Mouse (Mus musculus) liver, embryonic 13.5 days (tissue): ENCODE data around the gene Vps13a. TPM values are rescaled to one million over a fixed set of nuclear protein-coding genes. Genes with fewer than 3 reads are reported as not detected.

Experiments
- ATAC-seq: fragments of 200-750 bp; cut with Nextera tagmentation; 2 replicates; pipeline ENCODE4 v1.8.0; 2017; ENCODE audit warnings: low read depth, mild to moderate bottlenecking, moderate number of reproducible peaks, moderate library complexity
- DNase-seq: peaks from one replicate; pipeline ENCODE4 v3.0.0; 2022
- H3K27ac ChIP-seq: fragments of 300-500 bp; sonication (generic); 2 replicates; pipeline ENCODE4 v1.5.1; 2015; ENCODE audit warnings: moderate library complexity, mild to moderate bottlenecking, inconsistent platforms
- H3K27me3 ChIP-seq: fragments of 300-500 bp; sonication (generic); 2 replicates; pipeline ENCODE4 v1.6.1; 2015; ENCODE audit warnings: mild to moderate bottlenecking, inconsistent platforms
- H3K36me3 ChIP-seq: fragments of 300-500 bp; sonication (generic); 2 replicates; pipeline ENCODE4 v1.6.1; 2015; ENCODE audit warnings: mild to moderate bottlenecking, inconsistent platforms
- H3K4me1 ChIP-seq: fragments of 300-500 bp; sonication (generic); replicated peaks from 2 replicates; pipeline ENCODE4 v1.6.1; 2015; ENCODE audit warnings: inconsistent platforms
- H3K4me2 ChIP-seq: fragments of 300-500 bp; sonication (generic); 2 replicates; pipeline ENCODE4 v1.6.1; 2015; ENCODE audit warnings: inconsistent platforms, mild to moderate bottlenecking, moderate library complexity
- H3K4me3 ChIP-seq: fragments of 300-500 bp; sonication (generic); replicated peaks from 2 replicates; pipeline ENCODE4 v1.5.1; 2015; ENCODE audit warnings: mild to moderate bottlenecking, inconsistent platforms
- H3K9ac ChIP-seq: fragments of 300-500 bp; sonication (generic); 2 replicates; pipeline ENCODE4 v1.6.1; 2015; ENCODE audit warnings: mild to moderate bottlenecking, inconsistent platforms
- H3K9me3 ChIP-seq: fragments of 300-500 bp; sonication (generic); replicated peaks from 2 replicates; pipeline ENCODE4 v1.6.1; 2016; ENCODE audit warnings: inconsistent platforms
- WGBS: fragments of 180-500 bp; shearing (Covaris S2); methylation state at CpG from one replicate; pipeline ENCODE4 v1.1.7; 2015; ENCODE audit not compliant: insufficient replicate concordance; 5-methylcytosine and 5-hydroxymethylcytosine counted together
- polyA plus RNA-seq: library from polyadenylated mRNA; unstranded; fragments of >200 nt; fragmentation: Nextera tagmentation; extraction: Ambion mirVana; gene quantifications from 2 replicates; pipeline ENCODE4 v1.2.1, GENCODE M21; 2015

Vps13a gene
- polyA plus RNA-seq, 1 experiment from 2014 or later, result 7.6 TPM

- no peaks in the 10 kb centered on the region for H3K9me3 ChIP-seq
- DNase-seq (no peak), ATAC-seq (no peak)
- no peak overlapping the region for H3K4me3 ChIP-seq
- WGBS, result 70% methylated on average over 4 of the region's 4 CpGs
- H3K27ac ChIP-seq, result no peak overlapping the region
- no peak overlapping the region for H3K9ac ChIP-seq
- H3K4me2 ChIP-seq, result no peak overlapping the region
- no peaks in the 10 kb centered on the region for H3K27me3 ChIP-seq
- peaks cover 22% of the 10 kb centered on the region for H3K4me1 ChIP-seq
- peaks cover 5% of the 10 kb centered on the region; the same call in 1 of the 2 replicates for H3K36me3 ChIP-seq
These were observed 157.6 kb downstream of the Vps13a start for GRCm38 (mm10) chr19:16623154-16623553.

- no peak for ATAC-seq
- no peaks in the 10 kb centered on the region for H3K9me3 ChIP-seq
- WGBS, result 83% methylated on average over 6 of the region's 6 CpGs
- no peaks in the 10 kb centered on the region for H3K27me3 ChIP-seq
- no peaks in the 10 kb centered on the region for H3K4me1 ChIP-seq
- no peak overlapping the region for H3K4me2 ChIP-seq
- H3K9ac ChIP-seq, result no peak overlapping the region
- no peak overlapping the region for H3K27ac ChIP-seq
- H3K36me3 ChIP-seq, result 0 out of 2 replicates have a peak, but pooled peaks cover 8% of the 10 kb centered on the region
- H3K4me3 ChIP-seq, result no peak overlapping the region
- no peak for DNase-seq
These were observed 173.1 kb downstream of the Vps13a start for GRCm38 (mm10) chr19:16607634-16608033.

GRCm38 (mm10) chr19:16602026-16602425 lies 178.7 kb downstream of the Vps13a start:
- no peak overlapping the region for H3K4me2 ChIP-seq
- H3K4me1 ChIP-seq, result peaks cover 6% of the 10 kb centered on the region; the same call in 1 of the 2 replicates
- no peak overlapping the region for H3K4me3 ChIP-seq
- no peak for DNase-seq
- no peaks in the 10 kb centered on the region for H3K36me3 ChIP-seq
- H3K27ac ChIP-seq, result no peak overlapping the region
- ATAC-seq, result no peak
- 59% methylated on average over 8 of the region's 8 CpGs for WGBS
- no peaks in the 10 kb centered on the region for H3K9me3 ChIP-seq
- no peaks in the 10 kb centered on the region for H3K27me3 ChIP-seq
- no peak overlapping the region for H3K9ac ChIP-seq

GRCm38 (mm10) chr19:16599298-16599970 lies 181.3 kb downstream of the Vps13a start:
- H3K4me3 ChIP-seq, result no peak overlapping the region
- H3K9me3 ChIP-seq, result no peaks in the 10 kb centered on the region
- no peak overlapping the region for H3K9ac ChIP-seq
- no peak overlapping the region for H3K4me2 ChIP-seq
- no peaks in the 10 kb centered on the region for H3K27me3 ChIP-seq
- 16% methylated on average over 9 of the region's 9 CpGs for WGBS
- no peaks in the 10 kb centered on the region for H3K36me3 ChIP-seq
- peaks cover 6% of the 10 kb centered on the region; the same call in 1 of the 2 replicates for H3K4me1 ChIP-seq
- no peak for ATAC-seq
- peak; percentile 39 for DNase-seq
- no peak overlapping the region for H3K27ac ChIP-seq

GRCm38 (mm10) chr19:16598653-16599297 lies 182.0 kb downstream of the Vps13a start:
- Histone ChIP-seq H3K27ac (no peak overlapping the region), H3K4me2 (no peak overlapping the region), H3K4me1 (peaks cover 6% of the 10 kb centered on the region; the same call in 1 of the 2 replicates), H3K36me3 (no peaks in the 10 kb centered on the region), H3K27me3 (no peaks in the 10 kb centered on the region), H3K4me3 (no peak overlapping the region), H3K9ac (no peak overlapping the region), H3K9me3 (no peaks in the 10 kb centered on the region)
- ATAC-seq, result no peak
- WGBS, result 35% methylated on average over 11 of the region's 11 CpGs
- no peak for DNase-seq

- no peak for ATAC-seq
- Histone ChIP-seq H3K4me1 (peaks cover 6% of the 10 kb centered on the region; the same call in 1 of the 2 replicates), H3K27ac (no peak overlapping the region), H3K4me3 (no peak overlapping the region), H3K9ac (no peak overlapping the region), H3K4me2 (no peak overlapping the region), H3K36me3 (no peaks in the 10 kb centered on the region), H3K9me3 (no peaks in the 10 kb centered on the region), H3K27me3 (no peaks in the 10 kb centered on the region)
- DNase-seq, result no peak
- WGBS, result 72% methylated on average over 6 of the region's 6 CpGs
These were observed 183.5 kb downstream of the Vps13a start for GRCm38 (mm10) chr19:16597216-16597615.

- Histone ChIP-seq H3K4me1 (peaks cover 4% of the 10 kb centered on the region; the same call in 1 of the 2 replicates), H3K4me3 (no peak overlapping the region), H3K27ac (no peak overlapping the region), H3K9ac (no peak overlapping the region), H3K27me3 (no peaks in the 10 kb centered on the region), H3K9me3 (no peaks in the 10 kb centered on the region), H3K36me3 (no peaks in the 10 kb centered on the region), H3K4me2 (no peak overlapping the region)
- DNase-seq (no peak), ATAC-seq (no peak)
These were observed 186.8 kb downstream of the Vps13a start for GRCm38 (mm10) chr19:16593975-16594317.

- DNase-seq (no peak), ATAC-seq (no peak)
- Histone ChIP-seq H3K9ac (no peak overlapping the region), H3K27me3 (no peaks in the 10 kb centered on the region), H3K4me1 (no peaks in the 10 kb centered on the region), H3K9me3 (no peaks in the 10 kb centered on the region), H3K36me3 (no peaks in the 10 kb centered on the region), H3K27ac (no peak overlapping the region), H3K4me2 (no peak overlapping the region), H3K4me3 (no peak overlapping the region)
- 73% methylated on average over 7 of the region's 7 CpGs for WGBS
These were observed 187.3 kb downstream of the Vps13a start for GRCm38 (mm10) chr19:16593256-16593974.

- no peaks in the 10 kb centered on the region for H3K27me3 ChIP-seq
- H3K4me3 ChIP-seq, result no peak overlapping the region
- 7% methylated on average over 3 of the region's 3 CpGs for WGBS
- no peak overlapping the region for H3K27ac ChIP-seq
- H3K9me3 ChIP-seq, result no peaks in the 10 kb centered on the region
- no peak overlapping the region for H3K9ac ChIP-seq
- H3K4me2 ChIP-seq, result no peak overlapping the region
- DNase-seq (peak; percentile 20), ATAC-seq (no peak)
- H3K36me3 ChIP-seq, result no peaks in the 10 kb centered on the region
- H3K4me1 ChIP-seq, result no peaks in the 10 kb centered on the region; the same call in 1 of the 2 replicates
These were observed 195.4 kb downstream of the Vps13a start for GRCm38 (mm10) chr19:16585379-16585778.

- WGBS, result 75% methylated on average over 7 of the region's 7 CpGs
- DNase-seq (no peak), ATAC-seq (no peak)
- no peaks in the 10 kb centered on the region for H3K27me3 ChIP-seq
- no peaks in the 10 kb centered on the region for H3K9me3 ChIP-seq
- no peak overlapping the region for H3K4me3 ChIP-seq
- no peaks in the 10 kb centered on the region; the same call in 1 of the 2 replicates for H3K4me1 ChIP-seq
- no peaks in the 10 kb centered on the region for H3K36me3 ChIP-seq
- no peak overlapping the region for H3K4me2 ChIP-seq
- no peak overlapping the region for H3K27ac ChIP-seq
- H3K9ac ChIP-seq, result no peak overlapping the region
These were observed 196.2 kb downstream of the Vps13a start for GRCm38 (mm10) chr19:16584546-16584945.

- no peak for ATAC-seq
- H3K9me3 ChIP-seq, result no peaks in the 10 kb centered on the region
- WGBS, result 69% methylated on average over 8 of the region's 8 CpGs
These were observed 200.2 kb downstream of the Vps13a start for GRCm38 (mm10) chr19:16580501-16580900.

More at GRCm38 (mm10) chr19:16580501-16580900, 200.2 kb downstream of the Vps13a start:
- Histone ChIP-seq H3K9ac (no peak overlapping the region), H3K4me3 (no peak overlapping the region), H3K27ac (no peak overlapping the region), H3K4me2 (no peak overlapping the region), H3K36me3 (no peaks in the 10 kb centered on the region), H3K27me3 (no peaks in the 10 kb centered on the region), H3K4me1 (peaks cover 7% of the 10 kb centered on the region)
- DNase-seq, result no peak
